Mouse (Mus musculus) MEL (cell line): ENCODE results near the gene Tmem171. TPM values are rescaled to one million over a fixed set of nuclear protein-coding genes. Genes with fewer than 3 reads are reported as not detected.

Experiments used
- DNase-seq: peaks from one replicate; pipeline ENCODE4 v3.0.0; 2011; ENCODE audit warnings: low read depth, low spot score
- H3K27ac ChIP-seq: 2 replicates; pipeline ENCODE4 v1.5.1; 2012; ENCODE audit warnings: low read depth, mild to moderate bottlenecking, control low read depth, low read length, moderate library complexity; ENCODE audit not compliant: control insufficient read depth
- H3K27me3 ChIP-seq, 2 experiments: fragments of 150-350 bp in 1 of 2; sonication (generic) in 1 of 2; 2 replicates each; pipeline ENCODE4 v1.6.1; 2012; ENCODE audit warnings: low read length in 2 of 2, mild to moderate bottlenecking in 2 of 2, improper control_type of control experiment in 1 of 2, moderate library complexity in 1 of 2; ENCODE audit not compliant: insufficient read depth in 2 of 2, control insufficient read depth in 1 of 2
- H3K36me3 ChIP-seq, 2 experiments: 2 replicates each; pipeline ENCODE4 v1.6.1; 2012 to 2014; ENCODE audit warnings: low read length in 2 of 2, improper control_type of control experiment in 1 of 2, inconsistent platforms in 1 of 2, mild to moderate bottlenecking in 1 of 2; ENCODE audit not compliant: insufficient read depth in 2 of 2, control insufficient read depth in 1 of 2
- H3K4me1 ChIP-seq, 2 experiments: fragments of 150-350 bp in 1 of 2; sonication (generic) in 1 of 2; 2 replicates each; pipeline ENCODE4 v1.6.1; 2012; ENCODE audit warnings: low read length in 2 of 2, improper control_type of control experiment in 1 of 2, mild to moderate bottlenecking in 1 of 2; ENCODE audit not compliant: insufficient read depth in 2 of 2, control insufficient read depth in 1 of 2
- H3K4me3 ChIP-seq, 2 experiments: fragments of 150-350 bp in 1 of 2; sonication (generic) in 1 of 2; 2 replicates each; pipeline ENCODE4 v1.5.1; 2012; ENCODE audit warnings: low read depth in 2 of 2, low read length in 2 of 2, mild to moderate bottlenecking in 2 of 2, moderate library complexity in 2 of 2, control low read depth in 1 of 2, improper control_type of control experiment in 1 of 2; ENCODE audit not compliant: control insufficient read depth in 1 of 2, insufficient read depth in 1 of 2
- H3K79me2 ChIP-seq: 2 replicates; pipeline ENCODE4 v1.6.1; 2012; ENCODE audit warnings: mild to moderate bottlenecking, low read length, moderate library complexity; ENCODE audit not compliant: control insufficient read depth, poor library complexity, insufficient read depth
- H3K9ac ChIP-seq: 2 replicates; pipeline ENCODE4 v1.6.1; 2012; ENCODE audit warnings: low read depth, mild to moderate bottlenecking, control low read depth, low read length, moderate library complexity; ENCODE audit not compliant: control insufficient read depth, poor library complexity, severe bottlenecking
- H3K9me3 ChIP-seq: fragments of 150-350 bp; sonication (generic); replicated peaks from 2 replicates; pipeline ENCODE4 v1.6.1; 2012; ENCODE audit warnings: mild to moderate bottlenecking, low read length, improper control_type of control experiment, moderate library complexity; ENCODE audit not compliant: insufficient read depth
- BHLHE40 ChIP-seq: IDR thresholded peaks from 2 replicates; pipeline ENCODE4 v1.6.1; 2012; ENCODE audit warnings: low read depth, mild to moderate bottlenecking, inconsistent platforms, low read length, improper control_type of control experiment, borderline replicate concordance
- CHD1 ChIP-seq: IDR thresholded peaks from 2 replicates; pipeline ENCODE4 v1.6.1; 2012; ENCODE audit warnings: low read depth, mild to moderate bottlenecking, inconsistent platforms, low read length, improper control_type of control experiment
- E2F4 ChIP-seq: IDR thresholded peaks from 2 replicates; pipeline ENCODE4 v1.6.1; 2011; ENCODE audit warnings: low read depth, low read length, improper control_type of control experiment, borderline replicate concordance
- ELF1 ChIP-seq: IDR thresholded peaks from 2 replicates; pipeline ENCODE4 v1.6.1; 2014; ENCODE audit warnings: low read depth, mild to moderate bottlenecking, inconsistent platforms, low read length, improper control_type of control experiment, moderate library complexity
- EP300 ChIP-seq, 2 experiments: IDR thresholded peaks; 2 replicates each; pipeline ENCODE4 v1.6.1; 2011; ENCODE audit warnings: improper control_type of control experiment in 2 of 2, low read length in 2 of 2, low read depth in 1 of 2, mild to moderate bottlenecking in 1 of 2
- ETS1 ChIP-seq: IDR thresholded peaks from 2 replicates; pipeline ENCODE4 v1.6.1; 2012; ENCODE audit warnings: low read depth, mild to moderate bottlenecking, inconsistent platforms, low read length, improper control_type of control experiment, moderate library complexity
- GATA1 ChIP-seq: IDR thresholded peaks from 2 replicates; pipeline ENCODE4 v1.6.1; 2011; ENCODE audit warnings: low read depth, low read length, improper control_type of control experiment
- HCFC1 ChIP-seq: IDR thresholded peaks from 2 replicates; pipeline ENCODE4 v1.6.1; 2012; ENCODE audit warnings: low read depth, mild to moderate bottlenecking, inconsistent platforms, low read length, improper control_type of control experiment, moderate library complexity
- KAT2A ChIP-seq: conservative IDR thresholded peaks from 2 replicates; pipeline ENCODE4 v1.6.1; 2012; ENCODE audit warnings: low read depth, low read length, improper control_type of control experiment, inconsistent platforms
- MAFK ChIP-seq: IDR thresholded peaks from 2 replicates; pipeline ENCODE4 v1.6.1; 2011; ENCODE audit warnings: low read depth, mild to moderate bottlenecking, low read length, improper control_type of control experiment, borderline replicate concordance
- MAX ChIP-seq: IDR thresholded peaks from 2 replicates; pipeline ENCODE4 v1.6.1; 2011; ENCODE audit warnings: low read length, improper control_type of control experiment
- MEF2A ChIP-seq: IDR thresholded peaks from 2 replicates; pipeline ENCODE4 v1.6.1; 2014; ENCODE audit warnings: low read depth, mild to moderate bottlenecking, inconsistent platforms, low read length, improper control_type of control experiment; ENCODE audit not compliant: poor library complexity, insufficient replicate concordance, severe bottlenecking; ENCODE audit errors: extremely low read depth
- MXI1 ChIP-seq: IDR thresholded peaks from 2 replicates; pipeline ENCODE4 v1.6.1; 2011; ENCODE audit warnings: mild to moderate bottlenecking, low read depth, low read length, improper control_type of control experiment
- NELFE ChIP-seq: IDR thresholded peaks from 2 replicates; pipeline ENCODE4 v1.6.1; 2011; ENCODE audit warnings: low read depth, low read length, improper control_type of control experiment
- NRF1 ChIP-seq: IDR thresholded peaks from 2 replicates; pipeline ENCODE4 v1.6.1; 2014; ENCODE audit warnings: low read depth, mild to moderate bottlenecking, inconsistent platforms, low read length, improper control_type of control experiment, moderate library complexity; ENCODE audit not compliant: poor library complexity, insufficient read depth, severe bottlenecking
- POLR2AphosphoS2 ChIP-seq: IDR thresholded peaks from 2 replicates; pipeline ENCODE4 v1.6.1; 2011; ENCODE audit warnings: low read length, improper control_type of control experiment
- POLR2AphosphoS5 ChIP-seq: IDR thresholded peaks from 2 replicates; pipeline ENCODE4 v1.6.1; 2012; ENCODE audit warnings: low read depth, borderline replicate concordance, mild to moderate bottlenecking, inconsistent platforms, low read length, moderate library complexity, mixed read lengths
- RAD21 ChIP-seq: IDR thresholded peaks from 2 replicates; pipeline ENCODE4 v1.6.1; 2011; ENCODE audit warnings: mild to moderate bottlenecking, low read depth, low read length, improper control_type of control experiment
- TCF12 ChIP-seq: IDR thresholded peaks from 2 replicates; pipeline ENCODE4 v1.6.1; 2014; ENCODE audit warnings: low read depth, mild to moderate bottlenecking, inconsistent platforms, low read length, improper control_type of control experiment, moderate library complexity
- UBTF ChIP-seq: IDR thresholded peaks from 2 replicates; pipeline ENCODE4 v1.6.1; 2012; ENCODE audit warnings: low read depth, mild to moderate bottlenecking, inconsistent platforms, low read length, improper control_type of control experiment, moderate library complexity, borderline replicate concordance; ENCODE audit not compliant: insufficient read depth
- USF1 ChIP-seq: IDR thresholded peaks from 2 replicates; pipeline ENCODE4 v1.6.1; 2014; ENCODE audit warnings: low read depth, mild to moderate bottlenecking, inconsistent platforms, low read length, improper control_type of control experiment, moderate library complexity
- USF2 ChIP-seq, 2 experiments: IDR thresholded peaks; 2 replicates each; pipeline ENCODE4 v1.6.1; 2011 to 2012; ENCODE audit warnings: improper control_type of control experiment in 2 of 2, low read length in 2 of 2, borderline replicate concordance in 1 of 2, inconsistent platforms in 1 of 2, low read depth in 1 of 2, mild to moderate bottlenecking in 1 of 2; ENCODE audit not compliant: insufficient read depth in 1 of 2
- ZC3H11A ChIP-seq: IDR thresholded peaks from 2 replicates; pipeline ENCODE4 v1.6.1; 2012; ENCODE audit warnings: low read depth, mild to moderate bottlenecking, inconsistent platforms, low read length, improper control_type of control experiment
- polyA plus RNA-seq, 2 experiments: library from polyadenylated mRNA; stranded (reverse) in 1 of 2; unstranded in 1 of 2; fragments of >175 nt in 1 of 2; fragments of >200 nt in 1 of 2; gene quantifications; 2 replicates each; pipeline versions ENCODE4 v1.2.1 to v1.2.4; 2012; ENCODE audit warnings: low replicate concordance in 2 of 2, low read depth in 1 of 2; ENCODE audit not compliant: insufficient read length in 2 of 2, insufficient read depth in 1 of 2, missing spikeins in 1 of 2
- total RNA-seq: library from RNA; depleted of rRNA; stranded (reverse); fragments of 300-350 nt; gene quantifications from 2 replicates; pipeline ENCODE4 v1.2.3, GENCODE M21; 2012

The Tmem171 gene
- total and polyA plus RNA-seq, 3 experiments, result not detected

DNA sequence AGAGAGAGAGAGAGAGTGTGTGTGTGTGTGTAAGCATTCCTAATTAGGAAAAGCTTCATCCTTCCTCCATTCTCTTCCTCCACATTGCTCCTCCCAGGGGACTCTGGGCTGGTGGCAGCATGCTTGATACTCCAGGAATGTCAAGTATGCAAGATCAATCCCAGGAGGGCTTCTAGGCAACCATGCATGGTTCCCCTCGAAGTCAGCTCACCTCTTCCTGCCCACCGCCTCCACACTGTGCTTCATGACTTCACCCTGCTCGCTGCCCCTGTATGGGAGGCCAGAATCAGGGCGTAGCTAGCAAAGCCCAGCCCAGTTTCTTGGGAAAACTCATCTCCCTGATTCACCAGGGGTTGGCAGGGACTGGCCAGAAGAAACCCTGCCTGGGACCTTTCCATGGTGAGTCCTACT is 15.0 kb downstream of the Tmem171 start:
- H3K9ac ChIP-seq, result no peak overlapping the region
- no peaks in the 10 kb centered on the region for H3K27me3 ChIP-seq
- no peak overlapping the region for H3K4me3 ChIP-seq
- DNase-seq, result no peak
- H3K9me3 ChIP-seq, result no peaks in the 10 kb centered on the region
- H3K79me2 ChIP-seq, result no peaks in the 10 kb centered on the region
- no peaks in the 10 kb centered on the region for H3K4me1 ChIP-seq
- no peak overlapping the region for H3K27ac ChIP-seq
- TF ChIP-seq UBTF (no peak), MEF2A (no peak), MAFK (no peak), E2F4 (no peak), USF2 (IDR thresholded peaks at IDR 0.05; ENCODE audit: borderline replicate concordance in 1 of 2, insufficient read depth in 1 of 2, low read depth in 1 of 2, low read length in 2 of 2) (no peak), MAX (no peak)
- H3K36me3 ChIP-seq, result no peaks in the 10 kb centered on the region

GRCm38 (mm10) chr13:98679230-98679629 is 15.4 kb downstream of the Tmem171 start:
- no peak for DNase-seq
- no peaks in the 10 kb centered on the region for H3K79me2 ChIP-seq
- H3K27ac ChIP-seq, result no peak overlapping the region
- no peaks in the 10 kb centered on the region for H3K27me3 ChIP-seq
- no peaks in the 10 kb centered on the region for H3K36me3 ChIP-seq
- no peak overlapping the region for H3K9ac ChIP-seq
- H3K4me3 ChIP-seq, result no peak overlapping the region
- no peaks in the 10 kb centered on the region for H3K4me1 ChIP-seq
- no peaks in the 10 kb centered on the region for H3K9me3 ChIP-seq
- TF ChIP-seq RAD21 (no peak), USF1 (no peak), CHD1 (no peak), POLR2AphosphoS5 (no peak), NRF1 (no peak), MAX (no peak), ETS1 (no peak), MXI1 (no peak), USF2 (IDR thresholded peaks at IDR 0.05; ENCODE audit: borderline replicate concordance in 1 of 2, insufficient read depth in 1 of 2, low read depth in 1 of 2, low read length in 2 of 2) (no peak), EP300 (IDR thresholded peaks at IDR 0.05; ENCODE audit: low read depth in 1 of 2, low read length in 2 of 2) (no peak), POLR2AphosphoS2 (no peak), NELFE (no peak), BHLHE40 (no peak), TCF12 (no peak), KAT2A (no peak), GATA1 (no peak), HCFC1 (no peak), ZC3H11A (no peak), ELF1 (no peak)
